Mouse (Mus musculus): ENCODE data around the gene Slc5a4a.

Gene Slc5a4a

DNA sequence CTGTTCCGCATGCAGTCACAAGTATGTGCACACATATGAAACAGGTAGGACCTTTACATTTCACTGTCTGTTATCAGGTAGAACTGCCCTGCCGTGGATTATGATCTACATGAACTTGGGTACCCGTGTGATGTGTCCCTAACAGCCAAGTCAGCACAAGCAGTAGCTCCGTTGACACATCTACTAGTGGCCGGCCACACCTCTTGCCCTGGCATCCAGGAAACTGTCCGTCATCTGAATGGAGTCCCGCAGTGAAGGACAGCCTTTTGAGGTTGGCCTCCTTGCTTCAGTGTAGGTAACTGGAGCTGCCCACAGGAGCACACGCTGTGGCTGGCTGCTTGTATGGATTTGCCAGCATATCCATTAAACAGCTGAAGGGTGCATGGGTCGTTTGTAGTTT lies 71.0 kb downstream of the Slc5a4a start:
- DNase-seq (ENCODE audit: low spot score in 2 of 2), result no peak

- no peak for DNase-seq (ENCODE audit: low spot score in 2 of 2)
These were observed 78.7 kb downstream of the Slc5a4a start for GRCm38 (mm10) chr10:76225944-76226343.

DNA sequence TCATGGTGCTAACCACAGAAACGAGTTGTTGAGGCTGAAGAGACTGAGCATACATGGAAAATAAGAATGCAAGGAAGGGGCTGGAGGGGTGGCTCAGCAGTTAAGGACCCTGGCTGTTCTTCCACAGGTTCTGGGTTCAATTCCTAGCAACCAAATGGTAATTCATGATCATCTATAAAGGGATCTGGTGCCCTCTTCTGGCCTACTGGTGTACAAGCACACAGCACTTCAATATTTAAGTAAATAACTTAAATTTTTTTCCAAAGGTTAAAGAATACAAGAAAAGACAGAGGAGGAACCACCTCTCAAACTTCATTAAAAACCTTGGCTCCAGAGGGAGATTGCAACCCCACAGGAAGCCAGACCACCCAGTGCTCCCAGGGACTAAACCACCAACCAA lies 82.4 kb downstream of the Slc5a4a start:
- DNase-seq (ENCODE audit: low spot score in 2 of 2), result no peak

- peak; percentile 71 to 76 for DNase-seq (ENCODE audit: low spot score in 2 of 2)
These were observed 90.3 kb downstream of the Slc5a4a start, which contains the start of gene Prmt2 for GRCm38 (mm10) chr10:76237341-76238225. Prmt2 (minus strand) TSS chr10:76237865.
